ENCODE assay signal across 22 mouse cellular contexts in the genomic region with DNA sequence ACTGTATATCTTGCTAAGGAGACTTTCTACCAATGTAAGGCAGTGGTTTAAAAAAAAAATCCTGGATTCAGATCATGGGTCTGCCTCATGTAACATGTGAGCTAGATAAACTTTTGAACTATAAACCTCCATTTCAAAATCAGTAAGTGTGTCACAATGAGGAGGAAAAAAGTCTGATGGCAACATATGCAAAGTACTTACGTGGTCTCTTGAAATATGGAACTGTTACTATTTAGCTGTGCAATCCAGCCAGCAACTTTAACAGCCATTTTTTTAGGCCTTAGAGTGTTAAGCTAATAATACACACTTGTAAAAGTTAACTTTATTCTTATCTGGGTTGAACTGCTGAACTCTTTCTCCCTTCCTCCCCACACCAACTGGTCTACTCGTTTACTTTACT.
"Had no signal": no experiment of that assay in that cellular context is flagged by ENCODE, and none has a peak within 500 bp of the region (broad histone marks: within the 10 kb centered on the region; RNA-seq: fewer than 3 reads in every experiment).

No protein-coding gene starts in this region.

- ATAC-seq: liver, embryonic 12.5 days had no signal

- H3K36me3 ChIP-seq: limb, embryonic 13.5 days; liver, embryonic 12.5 days; liver, embryonic 15.5 days; neural tube, embryonic 12.5 days; neural tube, embryonic 15.5 days had no signal

- DNase-seq: kidney, adult 18-20 months; kidney, adult 9 months; kidney, postnatal 14 days; kidney, postnatal 4 days; left cerebral cortex, postnatal 4 days; liver; lung, embryonic 14.5 days; midbrain, embryonic 14.5 days; right cerebral cortex, adult 18-20 months; right cerebral cortex, postnatal 14 days; right cerebral cortex, postnatal 4 days; thymus, adult 2 months; thymus, postnatal 14 days; thymus, postnatal 4 days had no signal

- H3K27me3 ChIP-seq: limb, embryonic 13.5 days; liver, embryonic 12.5 days; liver, embryonic 15.5 days; neural tube, embryonic 12.5 days; neural tube, embryonic 15.5 days had no signal

- H3K9ac ChIP-seq: limb, embryonic 13.5 days; liver, embryonic 12.5 days; liver, embryonic 15.5 days; lung, embryonic 14.5 days; neural tube, embryonic 12.5 days; neural tube, embryonic 15.5 days had no signal

- H3K9me3 ChIP-seq: limb, embryonic 13.5 days; liver, embryonic 12.5 days; liver, embryonic 15.5 days; neural tube, embryonic 12.5 days; neural tube, embryonic 15.5 days had no signal

- H3K27ac ChIP-seq: limb, embryonic 13.5 days; liver, embryonic 12.5 days; liver, embryonic 15.5 days; macrophage; neural tube, embryonic 12.5 days; neural tube, embryonic 15.5 days; stomach, postnatal 0 days had no signal

- H3K4me2 ChIP-seq: limb, embryonic 13.5 days; liver, embryonic 12.5 days; liver, embryonic 15.5 days; lung, embryonic 14.5 days; midbrain, embryonic 11.5 days; neural tube, embryonic 12.5 days; neural tube, embryonic 15.5 days had no signal

- H3K4me3 ChIP-seq: limb, embryonic 13.5 days; liver, embryonic 12.5 days; liver, embryonic 15.5 days; neural tube, embryonic 12.5 days; neural tube, embryonic 15.5 days had no signal

- H3K4me1 ChIP-seq: limb, embryonic 13.5 days; neural tube, embryonic 12.5 days; neural tube, embryonic 15.5 days had no signal
